Mouse (Mus musculus) fibroblast of lung, adult 2 months (primary cell): Measurements from ENCODE around the gene Myl6b.

Source experiments
- DNase-seq: peaks from one replicate; pipeline ENCODE4 v3.0.0-alpha.2; 2011; ENCODE audit warnings: low read depth

Gene Myl6b

DNA sequence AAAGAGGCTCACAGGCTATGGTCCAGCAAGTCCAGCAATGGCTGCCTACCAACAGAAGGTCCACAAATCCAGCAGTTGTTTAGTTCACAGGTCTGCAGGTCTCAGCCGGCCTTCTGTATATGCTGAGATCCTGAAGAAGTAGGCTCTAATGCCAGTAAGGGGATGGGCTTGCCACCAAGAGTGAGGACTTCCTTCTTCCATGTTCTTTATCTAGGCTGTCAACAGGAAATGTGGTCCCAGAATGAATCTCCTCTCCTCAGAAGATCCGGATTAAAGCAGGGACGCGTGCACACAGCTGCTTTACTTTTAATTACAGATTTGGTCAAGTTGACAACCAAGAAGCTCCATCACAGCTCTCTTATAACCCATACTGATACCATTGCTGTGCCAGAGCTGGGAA lies 53.1 kb downstream of the Myl6b start:
- no peak for DNase-seq

DNA sequence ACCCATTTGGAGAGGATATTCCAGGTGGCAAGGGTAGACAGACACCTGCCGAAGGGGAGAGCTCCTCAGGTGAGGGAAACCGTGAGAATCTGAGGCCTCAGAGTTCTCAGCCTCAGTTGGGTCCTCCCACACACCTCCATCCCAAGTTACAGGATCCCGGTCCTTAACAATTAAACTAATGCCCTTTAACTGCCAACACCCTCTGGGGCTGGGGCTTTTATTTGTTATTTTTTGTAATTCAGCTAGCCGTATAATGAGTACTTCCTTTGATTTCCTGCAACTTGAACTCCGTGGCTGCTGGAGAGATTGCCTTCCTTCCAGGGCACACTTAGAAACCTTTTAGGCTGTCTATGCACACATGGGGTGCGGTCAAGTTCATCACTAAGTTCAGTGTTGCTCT lies 54.1 kb downstream of the Myl6b start:
- no peak for DNase-seq
